Mouse (Mus musculus) neural tube, embryonic 13.5 days (tissue): ENCODE results near the gene Dpyd. TPM values are rescaled to one million over a fixed set of nuclear protein-coding genes. Genes with fewer than 3 reads are reported as not detected.

Experiments used
- ATAC-seq: fragments of 200-750 bp; cut with Nextera tagmentation; 2 replicates; pipeline ENCODE4 v1.8.0; 2017; ENCODE audit warnings: low read depth, mild to moderate bottlenecking, moderate TSS enrichment, moderate library complexity
- H3K27ac ChIP-seq: fragments of 300-500 bp; sonication (generic); replicated peaks from 2 replicates; pipeline ENCODE4 v1.5.1; 2015; ENCODE audit warnings: moderate library complexity, mild to moderate bottlenecking, inconsistent platforms
- H3K27me3 ChIP-seq: fragments of 300-500 bp; sonication (generic); 2 replicates; pipeline ENCODE4 v1.6.1; 2015; ENCODE audit warnings: mild to moderate bottlenecking, inconsistent platforms
- H3K36me3 ChIP-seq: fragments of 300-500 bp; sonication (generic); 2 replicates; pipeline ENCODE4 v1.6.1; 2015; ENCODE audit warnings: mild to moderate bottlenecking, inconsistent platforms
- H3K4me1 ChIP-seq: fragments of 300-500 bp; sonication (generic); replicated peaks from 2 replicates; pipeline ENCODE4 v1.6.1; 2015; ENCODE audit warnings: inconsistent platforms
- H3K4me2 ChIP-seq: fragments of 300-500 bp; sonication (generic); 2 replicates; pipeline ENCODE4 v1.6.1; 2015; ENCODE audit warnings: inconsistent platforms, mild to moderate bottlenecking, moderate library complexity
- H3K4me3 ChIP-seq: fragments of 300-500 bp; sonication (generic); 2 replicates; pipeline ENCODE4 v1.5.1; 2015; ENCODE audit warnings: mild to moderate bottlenecking, inconsistent platforms
- H3K9ac ChIP-seq: fragments of 300-500 bp; sonication (generic); 2 replicates; pipeline ENCODE4 v1.6.1; 2015; ENCODE audit warnings: moderate library complexity, mild to moderate bottlenecking, inconsistent platforms
- H3K9me3 ChIP-seq: fragments of 300-500 bp; sonication (generic); 2 replicates; pipeline ENCODE4 v1.6.1; 2016; ENCODE audit warnings: inconsistent platforms
- WGBS: fragments of 180-500 bp; shearing (Covaris S2); methylation state at CpG from one replicate; pipeline ENCODE4 v1.1.7; 2015; 5-methylcytosine and 5-hydroxymethylcytosine counted together
- polyA plus RNA-seq: library from polyadenylated mRNA; unstranded; fragments of >200 nt; fragmentation: Nextera tagmentation; extraction: Ambion mirVana; gene quantifications from 2 replicates; pipeline ENCODE4 v1.2.1, GENCODE M21; 2015

Dpyd gene
- polyA plus RNA-seq, 1 experiment from 2014 or later = 6.0 TPM

GRCm38 (mm10) chr3:119154604-119155444, 592.9 kb downstream of the Dpyd start:
- Histone ChIP-seq H3K36me3 (no peaks in the 10 kb centered on the region), H3K27ac (peak overlapping the region; percentile 63), H3K4me3 (peak overlapping the region; percentile 27), H3K4me1 (peaks cover 17% of the 10 kb centered on the region), H3K27me3 (no peaks in the 10 kb centered on the region), H3K9me3 (no peaks in the 10 kb centered on the region), H3K9ac (peak overlapping the region; percentile 44), H3K4me2 (peak overlapping the region; percentile 59)
- peak; percentile 94 for ATAC-seq
- WGBS = 9% methylated on average over 17 of the region's 17 CpGs

GRCm38 (mm10) chr3:119158670-119159069, 596.7 kb downstream of the Dpyd start:
- Histone ChIP-seq H3K9ac (no peak overlapping the region), H3K9me3 (no peaks in the 10 kb centered on the region), H3K4me3 (no peak overlapping the region), H3K36me3 (no peaks in the 10 kb centered on the region), H3K4me1 (peaks cover 17% of the 10 kb centered on the region), H3K27me3 (no peaks in the 10 kb centered on the region), H3K27ac (no peak overlapping the region), H3K4me2 (no peak overlapping the region)
- WGBS = 91% methylated on average over 4 of the region's 4 CpGs
- no peak for ATAC-seq

GRCm38 (mm10) chr3:119165691-119166090, 603.8 kb downstream of the Dpyd start:
- Histone ChIP-seq H3K4me3 (no peak overlapping the region), H3K27me3 (no peaks in the 10 kb centered on the region), H3K4me2 (no peak overlapping the region), H3K9ac (no peak overlapping the region), H3K36me3 (no peaks in the 10 kb centered on the region), H3K4me1 (no peaks in the 10 kb centered on the region), H3K27ac (no peak overlapping the region), H3K9me3 (no peaks in the 10 kb centered on the region)
- ATAC-seq = no peak
- 51% methylated on average over 6 of the region's 6 CpGs for WGBS

- Histone ChIP-seq H3K9ac (no peak overlapping the region), H3K36me3 (no peaks in the 10 kb centered on the region), H3K27ac (no peak overlapping the region), H3K27me3 (no peaks in the 10 kb centered on the region), H3K4me1 (no peaks in the 10 kb centered on the region), H3K9me3 (no peaks in the 10 kb centered on the region), H3K4me3 (no peak overlapping the region), H3K4me2 (no peak overlapping the region)
- ATAC-seq = no peak
- WGBS = 20% methylated on average over 2 of the region's 2 CpGs
Measured at GRCm38 (mm10) chr3:119168166-119168565, 606.2 kb downstream of the Dpyd start.

GRCm38 (mm10) chr3:119168661-119169060, 606.7 kb downstream of the Dpyd start:
- WGBS = 3% methylated on average over 1 of the region's 1 CpGs
- ATAC-seq = no peak
- H3K27ac ChIP-seq = no peak overlapping the region

GRCm38 (mm10) chr3:119183261-119183660, 621.3 kb downstream of the Dpyd start:
- Histone ChIP-seq H3K4me1 (no peaks in the 10 kb centered on the region), H3K9ac (no peak overlapping the region), H3K9me3 (no peaks in the 10 kb centered on the region), H3K4me3 (no peak overlapping the region), H3K36me3 (no peaks in the 10 kb centered on the region), H3K27ac (no peak overlapping the region), H3K27me3 (no peaks in the 10 kb centered on the region), H3K4me2 (no peak overlapping the region)
- no peak for ATAC-seq
- 88% methylated on average over 3 of the region's 3 CpGs for WGBS

More at GRCm38 (mm10) chr3:119168661-119169060, 606.7 kb downstream of the Dpyd start:
- no peak overlapping the region for H3K4me3 ChIP-seq
- H3K4me1 ChIP-seq = no peaks in the 10 kb centered on the region
- no peak overlapping the region for H3K9ac ChIP-seq
- H3K36me3 ChIP-seq = no peaks in the 10 kb centered on the region
- no peaks in the 10 kb centered on the region for H3K9me3 ChIP-seq
- no peak overlapping the region for H3K4me2 ChIP-seq
- H3K27me3 ChIP-seq = no peaks in the 10 kb centered on the region

- Histone ChIP-seq H3K4me1 (no peaks in the 10 kb centered on the region), H3K4me3 (no peak overlapping the region), H3K27ac (no peak overlapping the region), H3K9me3 (no peaks in the 10 kb centered on the region), H3K36me3 (no peaks in the 10 kb centered on the region), H3K9ac (no peak overlapping the region), H3K27me3 (no peaks in the 10 kb centered on the region), H3K4me2 (no peak overlapping the region)
- WGBS = 89% methylated on average over 6 of the region's 6 CpGs
- no peak for ATAC-seq
Measured at GRCm38 (mm10) chr3:119194071-119194470, 632.1 kb downstream of the Dpyd start.

- 88% methylated on average over 4 of the region's 4 CpGs for WGBS
- Histone ChIP-seq H3K9me3 (no peaks in the 10 kb centered on the region), H3K4me2 (no peak overlapping the region), H3K9ac (no peak overlapping the region), H3K4me3 (no peak overlapping the region), H3K36me3 (no peaks in the 10 kb centered on the region), H3K4me1 (no peaks in the 10 kb centered on the region), H3K27ac (no peak overlapping the region), H3K27me3 (no peaks in the 10 kb centered on the region)
- no peak for ATAC-seq
Measured at GRCm38 (mm10) chr3:119195613-119196012, 633.7 kb downstream of the Dpyd start.

- H3K4me1 ChIP-seq = no peaks in the 10 kb centered on the region
Measured at GRCm38 (mm10) chr3:119220763-119221412, 659.0 kb downstream of the Dpyd start.

GRCm38 (mm10) chr3:119243181-119243580, 681.3 kb downstream of the Dpyd start:
- WGBS = 92% methylated on average over 3 of the region's 3 CpGs
- Histone ChIP-seq H3K4me3 (no peak overlapping the region), H3K9ac (no peak overlapping the region), H3K27me3 (no peaks in the 10 kb centered on the region), H3K9me3 (no peaks in the 10 kb centered on the region), H3K36me3 (no peaks in the 10 kb centered on the region), H3K4me2 (no peak overlapping the region), H3K27ac (no peak overlapping the region), H3K4me1 (no peaks in the 10 kb centered on the region)
- ATAC-seq = no peak

More at GRCm38 (mm10) chr3:119220763-119221412, 659.0 kb downstream of the Dpyd start:
- 67% methylated on average over 2 of the region's 2 CpGs for WGBS
- Histone ChIP-seq H3K27me3 (no peaks in the 10 kb centered on the region), H3K36me3 (no peaks in the 10 kb centered on the region), H3K9ac (no peak overlapping the region), H3K4me2 (no peak overlapping the region), H3K4me3 (no peak overlapping the region), H3K27ac (no peak overlapping the region), H3K9me3 (no peaks in the 10 kb centered on the region)
- ATAC-seq = no peak

- no peak overlapping the region for H3K9ac ChIP-seq
- 41% methylated on average over 5 of the region's 5 CpGs for WGBS
- H3K27ac ChIP-seq = no peak overlapping the region
- no peak for ATAC-seq
- no peaks in the 10 kb centered on the region for H3K36me3 ChIP-seq
- no peaks in the 10 kb centered on the region for H3K9me3 ChIP-seq
- H3K4me1 ChIP-seq = no peaks in the 10 kb centered on the region
- no peak overlapping the region for H3K4me3 ChIP-seq
- H3K27me3 ChIP-seq = no peaks in the 10 kb centered on the region
- no peak overlapping the region for H3K4me2 ChIP-seq
Measured at GRCm38 (mm10) chr3:119256516-119256915, 694.6 kb downstream of the Dpyd start.

- Histone ChIP-seq H3K4me3 (no peak overlapping the region), H3K27me3 (no peaks in the 10 kb centered on the region), H3K27ac (no peak overlapping the region), H3K9ac (no peak overlapping the region), H3K36me3 (no peaks in the 10 kb centered on the region), H3K4me1 (no peaks in the 10 kb centered on the region), H3K9me3 (no peaks in the 10 kb centered on the region), H3K4me2 (no peak overlapping the region)
- no peak for ATAC-seq
- 79% methylated on average over 2 of the region's 2 CpGs for WGBS
Measured at GRCm38 (mm10) chr3:119275241-119275640, 713.3 kb downstream of the Dpyd start.
